Mouse (Mus musculus): Measurements from ENCODE around the gene Fgf3. TPM values are rescaled to one million over a fixed set of nuclear protein-coding genes. Genes with fewer than 3 reads are reported as not detected.
"Not testable (repeated sequence)": the region's sequence is repeated elsewhere in the genome, so short reads cannot be mapped to it uniquely, and the experiment has no call there.

Gene Fgf3
- polyA plus RNA-seq, 1 experiment from 2014 or later: 0.47 TPM

DNA sequence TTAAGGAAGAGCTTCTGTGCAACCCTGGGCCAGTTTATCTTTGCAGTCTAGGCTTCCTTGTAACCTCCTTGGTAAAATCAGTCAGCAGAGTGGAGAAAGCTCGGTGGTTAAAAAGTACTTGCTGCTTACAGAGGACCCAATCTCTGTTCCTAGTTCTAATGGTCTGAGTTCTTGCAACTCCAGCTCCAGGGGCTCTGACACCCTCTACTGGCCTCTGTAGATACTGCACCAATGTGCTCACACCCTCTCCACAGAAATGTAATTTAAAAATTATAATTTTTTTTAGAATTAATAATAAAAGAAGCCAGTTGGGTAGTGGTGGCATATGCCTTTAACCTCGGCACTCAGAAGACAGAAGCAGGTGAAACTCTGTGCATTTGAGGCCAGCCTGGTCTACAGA lies 49.8 kb downstream of the Fgf3 start:
- no peak overlapping the region for H3K27ac ChIP-seq (replicated peaks)
- no peaks in the 10 kb centered on the region for H3K36me3 ChIP-seq (ENCODE audit: control insufficient read depth, insufficient read depth, low read length)
- no peak for DNase-seq (ENCODE audit: low spot score)
- 78% methylated on average over 2 of the region's 2 CpGs for WGBS
- H3K27me3 ChIP-seq (ENCODE audit: control insufficient read depth, insufficient read depth, low read length): 0 out of 2 replicates have a peak, but pooled peaks cover 2% of the 10 kb centered on the region
- peak; percentile 34 for TF ChIP-seq CTCF (IDR thresholded peaks at IDR 0.05; ENCODE audit: low read depth)
- no peak for TF ChIP-seq EP300 (optimal IDR thresholded peaks at IDR 0.05)
- H3K9ac ChIP-seq (ENCODE audit: low read length): no peak overlapping the region
- H3K4me1 ChIP-seq (replicated peaks; ENCODE audit: control insufficient read depth, insufficient read depth): no peaks in the 10 kb centered on the region
- no peak overlapping the region for H3K4me2 ChIP-seq (replicated peaks; ENCODE audit: low read depth)
- no peak for ATAC-seq (ENCODE audit: low FRiP score, low TSS enrichment)
- no peaks in the 10 kb centered on the region for H3K9me3 ChIP-seq (ENCODE audit: control insufficient read depth, low read length)
- H3K4me3 ChIP-seq (ENCODE audit: low read depth, low read length): no peak overlapping the region

DNA sequence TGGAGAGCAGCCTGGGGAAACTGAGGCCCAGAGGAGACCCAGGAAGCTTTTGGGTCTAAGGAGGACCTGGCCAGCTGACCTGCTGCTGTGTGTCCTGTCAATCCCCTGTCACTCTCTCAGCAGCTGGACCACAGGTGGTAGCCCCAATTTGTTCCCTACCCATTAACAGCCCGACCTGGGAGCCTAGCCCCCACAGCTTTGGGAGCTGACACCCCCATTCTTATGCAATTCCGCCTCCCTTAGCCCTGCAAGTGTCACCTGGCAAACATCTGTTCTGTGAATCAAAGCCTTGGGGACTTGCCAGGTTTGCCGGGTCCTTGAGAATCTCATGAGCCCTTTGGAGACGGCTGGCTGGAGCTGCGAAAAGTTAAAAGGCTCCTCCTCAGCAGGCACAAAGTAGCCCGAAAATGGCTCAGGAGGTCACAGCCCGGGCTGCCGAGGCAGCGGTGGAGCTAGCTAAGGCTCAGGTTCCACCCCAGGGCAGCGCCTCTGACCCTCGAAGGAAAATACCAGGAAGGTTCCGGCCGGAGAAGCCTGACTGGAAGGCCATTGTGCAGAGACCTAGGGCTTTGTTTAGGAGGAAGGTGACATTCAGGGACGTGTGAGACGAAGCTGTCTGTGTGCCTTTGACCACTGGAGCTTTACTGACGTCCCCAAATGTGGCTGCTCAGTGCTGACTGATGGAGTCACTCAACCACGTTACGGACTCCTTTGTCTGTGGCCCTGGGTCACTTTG lies 50.8 kb downstream of the Fgf3 start:
- Histone ChIP-seq H3K36me3 (ENCODE audit: control insufficient read depth, insufficient read depth, low read length) (no peaks in the 10 kb centered on the region), H3K9me3 (ENCODE audit: control insufficient read depth, low read length) (no peaks in the 10 kb centered on the region), H3K4me2 (replicated peaks; ENCODE audit: low read depth) (no peak overlapping the region), H3K27me3 (ENCODE audit: control insufficient read depth, insufficient read depth, low read length) (0 out of 2 replicates have a peak, but pooled peaks cover 2% of the 10 kb centered on the region), H3K27ac (replicated peaks) (no peak overlapping the region), H3K9ac (ENCODE audit: low read length) (no peak overlapping the region), H3K4me3 (ENCODE audit: low read depth, low read length) (no peak overlapping the region), H3K4me1 (replicated peaks; ENCODE audit: control insufficient read depth, insufficient read depth) (no peaks in the 10 kb centered on the region)
- ATAC-seq (ENCODE audit: low FRiP score, low TSS enrichment) (no peak), DNase-seq (ENCODE audit: low spot score) (no peak)
- 10% methylated on average over 18 of the region's 18 CpGs for WGBS
- TF ChIP-seq EP300 (optimal IDR thresholded peaks at IDR 0.05) (no peak), CTCF (IDR thresholded peaks at IDR 0.05; ENCODE audit: low read depth) (no peak)

DNA sequence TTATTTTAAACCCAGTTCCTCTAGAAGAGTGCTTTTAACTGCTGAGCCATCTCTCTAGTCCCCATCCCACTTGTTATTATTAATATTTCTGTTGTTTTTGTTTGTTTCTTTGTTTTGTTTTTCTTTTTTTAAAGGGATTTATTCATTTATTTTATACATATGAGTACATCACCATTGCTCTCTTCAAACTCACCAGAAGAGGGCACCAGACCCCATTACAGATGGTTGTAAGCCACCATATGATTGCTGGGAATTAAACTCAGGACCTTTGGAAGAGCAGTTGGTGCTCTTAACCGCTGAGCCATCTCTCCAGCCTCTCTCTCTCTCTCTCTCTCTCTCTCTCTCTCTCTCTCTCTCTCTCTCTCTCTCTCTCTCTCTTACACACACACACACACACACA lies 52.8 kb downstream of the Fgf3 start:
- not testable (repeated sequence) for ATAC-seq (ENCODE audit: low FRiP score, low TSS enrichment)

DNA sequence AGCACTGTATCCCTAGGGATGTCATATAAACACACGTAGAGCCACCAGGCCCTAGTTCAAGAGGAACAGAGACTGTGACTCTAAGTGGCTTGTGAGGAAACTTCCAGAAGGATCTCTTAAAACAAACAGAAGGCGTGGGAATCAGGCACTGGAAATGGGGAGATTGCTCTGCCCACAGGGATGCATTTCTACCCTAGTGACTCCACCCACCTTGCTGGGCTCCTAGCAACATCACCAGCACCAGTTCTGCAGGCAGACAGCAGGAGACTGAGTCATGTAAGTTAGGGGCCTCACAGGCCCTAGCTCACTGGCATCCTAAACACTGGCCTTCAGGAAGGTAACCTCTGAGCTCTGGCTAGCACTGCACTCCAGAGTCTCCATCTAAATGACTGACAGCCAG lies 54.0 kb downstream of the Fgf3 start:
- Histone ChIP-seq H3K9me3 (ENCODE audit: control insufficient read depth, low read length) (no peaks in the 10 kb centered on the region), H3K4me1 (replicated peaks; ENCODE audit: control insufficient read depth, insufficient read depth) (peaks cover 5% of the 10 kb centered on the region; the same call in 1 of the 2 replicates), H3K27ac (replicated peaks) (no peak overlapping the region), H3K27me3 (ENCODE audit: control insufficient read depth, insufficient read depth, low read length) (peaks cover 22% of the 10 kb centered on the region), H3K9ac (ENCODE audit: low read length) (no peak overlapping the region), H3K4me2 (replicated peaks; ENCODE audit: low read depth) (no peak overlapping the region), H3K36me3 (ENCODE audit: control insufficient read depth, insufficient read depth, low read length) (no peaks in the 10 kb centered on the region), H3K4me3 (ENCODE audit: low read depth, low read length) (no peak overlapping the region)
- DNase-seq (ENCODE audit: low spot score) (no peak), ATAC-seq (ENCODE audit: low FRiP score, low TSS enrichment) (no peak)
- TF ChIP-seq CTCF (IDR thresholded peaks at IDR 0.05; ENCODE audit: low read depth): no peak
- TF ChIP-seq EP300 (optimal IDR thresholded peaks at IDR 0.05): no peak
- 67% methylated on average over 2 of the region's 2 CpGs for WGBS

More for the DNA sequence above, 52.8 kb downstream of the Fgf3 start:
- not testable (repeated sequence) for H3K4me1 ChIP-seq (replicated peaks; ENCODE audit: control insufficient read depth, insufficient read depth); H3K27ac ChIP-seq (replicated peaks); H3K4me2 ChIP-seq (replicated peaks; ENCODE audit: low read depth); H3K36me3 ChIP-seq (ENCODE audit: control insufficient read depth, insufficient read depth, low read length); H3K9ac ChIP-seq (ENCODE audit: low read length); H3K4me3 ChIP-seq (ENCODE audit: low read depth, low read length); H3K9me3 ChIP-seq (ENCODE audit: control insufficient read depth, low read length); DNase-seq (ENCODE audit: low spot score)
- 91% methylated on average over 1 of the region's 1 CpGs for WGBS
- peaks cover 12% of the 10 kb centered on the region; the same call in 1 of the 2 replicates for H3K27me3 ChIP-seq (ENCODE audit: control insufficient read depth, insufficient read depth, low read length)
- peak; percentile 23 for TF ChIP-seq CTCF (IDR thresholded peaks at IDR 0.05; ENCODE audit: low read depth)

DNA sequence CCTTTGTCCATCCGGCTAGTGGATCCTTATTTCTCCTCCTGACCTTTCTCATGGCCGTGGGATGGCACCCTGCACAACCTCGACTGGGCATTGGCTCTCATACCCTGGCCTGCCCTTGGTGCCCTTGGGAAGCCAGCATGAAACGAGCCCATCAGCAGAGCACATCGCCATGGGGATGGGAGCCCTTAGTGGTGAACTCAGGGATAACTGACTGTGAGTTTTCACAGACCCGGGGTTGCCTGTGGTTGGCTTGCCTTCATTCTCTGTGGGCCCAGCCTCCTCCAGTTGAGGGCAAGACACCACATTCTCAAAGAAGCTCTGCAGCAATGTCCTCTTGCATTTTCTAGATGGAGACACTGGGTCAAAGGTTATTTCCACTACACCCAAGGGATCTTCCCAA lies 54.4 kb downstream of the Fgf3 start:
- peaks cover 22% of the 10 kb centered on the region for H3K27me3 ChIP-seq (ENCODE audit: control insufficient read depth, insufficient read depth, low read length)
- TF ChIP-seq EP300 (optimal IDR thresholded peaks at IDR 0.05) (no peak), CTCF (IDR thresholded peaks at IDR 0.05; ENCODE audit: low read depth) (no peak; the same call in 1 of the 2 replicates)
- H3K9ac ChIP-seq (ENCODE audit: low read length): no peak overlapping the region
- H3K4me2 ChIP-seq (replicated peaks; ENCODE audit: low read depth): no peak overlapping the region
- DNase-seq (ENCODE audit: low spot score) (no peak), ATAC-seq (ENCODE audit: low FRiP score, low TSS enrichment) (no peak)
- H3K4me1 ChIP-seq (replicated peaks; ENCODE audit: control insufficient read depth, insufficient read depth): peaks cover 5% of the 10 kb centered on the region; the same call in 1 of the 2 replicates
- no peaks in the 10 kb centered on the region for H3K36me3 ChIP-seq (ENCODE audit: control insufficient read depth, insufficient read depth, low read length)
- H3K9me3 ChIP-seq (ENCODE audit: control insufficient read depth, low read length): no peaks in the 10 kb centered on the region
- no peak overlapping the region for H3K4me3 ChIP-seq (ENCODE audit: low read depth, low read length)
- H3K27ac ChIP-seq (replicated peaks): no peak overlapping the region
- 49% methylated on average over 6 of the region's 6 CpGs for WGBS

Other genes with a start within 250 kb of the Fgf3 start
- 32.4 and 41.6 TPM in 2 replicates for gene Ano1, start 86.1 kb upstream of the Fgf3 start, polyA plus RNA-seq (2015; fragmentation: Nextera tagmentation; extraction: Ambion mirVana)
- not detected in 2 replicates for gene Fgf4, start 9.3 kb downstream of the Fgf3 start, polyA plus RNA-seq (2015; fragmentation: Nextera tagmentation; extraction: Ambion mirVana)
- not detected in 2 replicates for gene Fgf15, start 58.4 kb downstream of the Fgf3 start, polyA plus RNA-seq (2015; fragmentation: Nextera tagmentation; extraction: Ambion mirVana)
- 17.1 and 17.8 TPM in 2 replicates for gene LTO1, start 77.0 kb downstream of the Fgf3 start, polyA plus RNA-seq (2015; fragmentation: Nextera tagmentation; extraction: Ambion mirVana)
- gene Ccnd1, start 101.8 kb downstream of the Fgf3 start, polyA plus RNA-seq (2015; fragmentation: Nextera tagmentation; extraction: Ambion mirVana): 38.7 and 38.9 TPM in 2 replicates

All from stomach, postnatal 0 days (tissue).